Mouse (Mus musculus): ENCODE results near the gene Fastkd2. TPM values are rescaled to one million over a fixed set of nuclear protein-coding genes. Genes with fewer than 3 reads are reported as not detected.

Gene Fastkd2
- polyA plus RNA-seq, 1 experiment from 2014 or later: 57.5 TPM

- Histone ChIP-seq H3K27me3 (replicated peaks; ENCODE audit: control insufficient read depth, insufficient read depth, low read length) (no peaks in the 10 kb centered on the region), H3K9me3 (ENCODE audit: control insufficient read depth, low read length) (no peaks in the 10 kb centered on the region), H3K4me1 (ENCODE audit: control insufficient read depth, insufficient read depth, low read length) (peaks cover 20% of the 10 kb centered on the region), H3K4me3 (ENCODE audit: low read depth, low read length) (no peak overlapping the region), H3K27ac (replicated peaks; ENCODE audit: low read depth, low read length) (peak overlapping the region; percentile 41; the same call in 1 of the 2 replicates), H3K36me3 (ENCODE audit: control insufficient read depth, insufficient read depth, low read length) (no peaks in the 10 kb centered on the region), H3K4me2 (ENCODE audit: low read depth, low read length) (no peak overlapping the region), H3K9ac (ENCODE audit: low read depth, low read length) (no peak overlapping the region)
- DNase-seq (ENCODE audit: low spot score) (no peak), ATAC-seq (ENCODE audit: low read depth) (no peak)
- 53% methylated on average over 7 of the region's 7 CpGs for WGBS
These were observed 33.5 kb downstream of the Fastkd2 start for GRCm38 (mm10) chr1:63763881-63764386.

- WGBS: 85% methylated on average over 7 of the region's 7 CpGs
- H3K9me3 ChIP-seq (ENCODE audit: control insufficient read depth, low read length): no peaks in the 10 kb centered on the region
- no peak overlapping the region for H3K27ac ChIP-seq (replicated peaks; ENCODE audit: low read depth, low read length)
- no peak overlapping the region for H3K9ac ChIP-seq (ENCODE audit: low read depth, low read length)
- no peak for ATAC-seq (ENCODE audit: low read depth)
- H3K4me3 ChIP-seq (ENCODE audit: low read depth, low read length): no peak overlapping the region
- H3K4me1 ChIP-seq (ENCODE audit: control insufficient read depth, insufficient read depth, low read length): peaks cover 22% of the 10 kb centered on the region
- DNase-seq (ENCODE audit: low spot score): no peak
- no peaks in the 10 kb centered on the region for H3K36me3 ChIP-seq (ENCODE audit: control insufficient read depth, insufficient read depth, low read length)
- no peaks in the 10 kb centered on the region for H3K27me3 ChIP-seq (replicated peaks; ENCODE audit: control insufficient read depth, insufficient read depth, low read length)
- H3K4me2 ChIP-seq (ENCODE audit: low read depth, low read length): no peak overlapping the region
These were observed 34.0 kb downstream of the Fastkd2 start for GRCm38 (mm10) chr1:63764395-63764794.

GRCm38 (mm10) chr1:63768112-63768511 lies 37.7 kb downstream of the Fastkd2 start:
- peak; percentile 94 for DNase-seq (ENCODE audit: low spot score)
- Histone ChIP-seq H3K4me1 (ENCODE audit: control insufficient read depth, insufficient read depth, low read length) (peaks cover 27% of the 10 kb centered on the region), H3K9me3 (ENCODE audit: control insufficient read depth, low read length) (no peaks in the 10 kb centered on the region), H3K27ac (replicated peaks; ENCODE audit: low read depth, low read length) (peak overlapping the region; percentile 76), H3K9ac (ENCODE audit: low read depth, low read length) (no peak overlapping the region), H3K36me3 (ENCODE audit: control insufficient read depth, insufficient read depth, low read length) (no peaks in the 10 kb centered on the region), H3K4me2 (ENCODE audit: low read depth, low read length) (peak overlapping the region; percentile 7; the same call in 1 of the 2 replicates), H3K4me3 (ENCODE audit: low read depth, low read length) (no peak overlapping the region), H3K27me3 (replicated peaks; ENCODE audit: control insufficient read depth, insufficient read depth, low read length) (no peaks in the 10 kb centered on the region)
- WGBS: 29% methylated on average over 8 of the region's 8 CpGs
- ATAC-seq (ENCODE audit: low read depth): peak; percentile 87

GRCm38 (mm10) chr1:63769167-63769566 lies 38.8 kb downstream of the Fastkd2 start, which contains the start of gene 4933402D24Rik:
Gene 4933402D24Rik (minus strand): TSS chr1:63769267.
- no peak for ATAC-seq (ENCODE audit: low read depth)
- H3K27ac ChIP-seq (replicated peaks; ENCODE audit: low read depth, low read length): peak within 1 kb of the TSS; percentile 62
- no peaks in the 10 kb centered on the region for H3K27me3 ChIP-seq (replicated peaks; ENCODE audit: control insufficient read depth, insufficient read depth, low read length)
- 57% methylated on average over 5 of the region's 5 CpGs for WGBS
- no peak within 1 kb of the TSS for H3K9ac ChIP-seq (ENCODE audit: low read depth, low read length)
- peaks cover 22% of the 10 kb centered on the region for H3K4me1 ChIP-seq (ENCODE audit: control insufficient read depth, insufficient read depth, low read length)
- H3K4me2 ChIP-seq (ENCODE audit: low read depth, low read length): peak within 1 kb of the TSS; percentile 7; the same call in 1 of the 2 replicates
- H3K4me3 ChIP-seq (ENCODE audit: low read depth, low read length): no peak within 1 kb of the TSS
- DNase-seq (ENCODE audit: low spot score): no peak
- H3K9me3 ChIP-seq (ENCODE audit: control insufficient read depth, low read length): no peaks in the 10 kb centered on the region
- no peaks in the 10 kb centered on the region for H3K36me3 ChIP-seq (ENCODE audit: control insufficient read depth, insufficient read depth, low read length)

- H3K36me3 ChIP-seq (ENCODE audit: control insufficient read depth, insufficient read depth, low read length): no peaks in the 10 kb centered on the region
- H3K4me1 ChIP-seq (ENCODE audit: control insufficient read depth, insufficient read depth, low read length): peaks cover 22% of the 10 kb centered on the region
- no peak overlapping the region for H3K9ac ChIP-seq (ENCODE audit: low read depth, low read length)
- H3K9me3 ChIP-seq (ENCODE audit: control insufficient read depth, low read length): no peaks in the 10 kb centered on the region
- H3K27ac ChIP-seq (replicated peaks; ENCODE audit: low read depth, low read length): no peak overlapping the region
- no peak overlapping the region for H3K4me2 ChIP-seq (ENCODE audit: low read depth, low read length)
- WGBS: 69% methylated on average over 7 of the region's 7 CpGs
- H3K27me3 ChIP-seq (replicated peaks; ENCODE audit: control insufficient read depth, insufficient read depth, low read length): no peaks in the 10 kb centered on the region
- H3K4me3 ChIP-seq (ENCODE audit: low read depth, low read length): no peak overlapping the region
- DNase-seq (ENCODE audit: low spot score): peak; percentile 75
- ATAC-seq (ENCODE audit: low read depth): no peak
These were observed 39.9 kb downstream of the Fastkd2 start for GRCm38 (mm10) chr1:63770309-63770708.

GRCm38 (mm10) chr1:63776396-63776795 lies 46.0 kb downstream of the Fastkd2 start:
- 42% methylated on average over 1 of the region's 1 CpGs for WGBS
- DNase-seq (ENCODE audit: low spot score): peak; percentile 29
- Histone ChIP-seq H3K4me2 (ENCODE audit: low read depth, low read length) (no peak overlapping the region), H3K9ac (ENCODE audit: low read depth, low read length) (no peak overlapping the region), H3K4me1 (ENCODE audit: control insufficient read depth, insufficient read depth, low read length) (no peaks in the 10 kb centered on the region), H3K36me3 (ENCODE audit: control insufficient read depth, insufficient read depth, low read length) (no peaks in the 10 kb centered on the region), H3K27ac (replicated peaks; ENCODE audit: low read depth, low read length) (no peak overlapping the region), H3K27me3 (replicated peaks; ENCODE audit: control insufficient read depth, insufficient read depth, low read length) (no peaks in the 10 kb centered on the region), H3K4me3 (ENCODE audit: low read depth, low read length) (no peak overlapping the region), H3K9me3 (ENCODE audit: control insufficient read depth, low read length) (no peaks in the 10 kb centered on the region)
- peak; percentile 30; the same call in 1 of the 2 replicates for ATAC-seq (ENCODE audit: low read depth)

GRCm38 (mm10) chr1:63776902-63777630 lies 46.7 kb downstream of the Fastkd2 start:
- H3K9me3 ChIP-seq (ENCODE audit: control insufficient read depth, low read length): no peaks in the 10 kb centered on the region
- H3K4me2 ChIP-seq (ENCODE audit: low read depth, low read length): no peak overlapping the region
- no peak overlapping the region for H3K9ac ChIP-seq (ENCODE audit: low read depth, low read length)
- no peaks in the 10 kb centered on the region for H3K36me3 ChIP-seq (ENCODE audit: control insufficient read depth, insufficient read depth, low read length)
- ATAC-seq (ENCODE audit: low read depth) (no peak), DNase-seq (ENCODE audit: low spot score) (peak; percentile 29)
- H3K4me1 ChIP-seq (ENCODE audit: control insufficient read depth, insufficient read depth, low read length): no peaks in the 10 kb centered on the region
- H3K4me3 ChIP-seq (ENCODE audit: low read depth, low read length): no peak overlapping the region
- H3K27me3 ChIP-seq (replicated peaks; ENCODE audit: control insufficient read depth, insufficient read depth, low read length): no peaks in the 10 kb centered on the region
- H3K27ac ChIP-seq (replicated peaks; ENCODE audit: low read depth, low read length): no peak overlapping the region
- WGBS: 23% methylated on average over 4 of the region's 4 CpGs

- no peaks in the 10 kb centered on the region for H3K36me3 ChIP-seq (ENCODE audit: control insufficient read depth, insufficient read depth, low read length)
- no peak overlapping the region for H3K27ac ChIP-seq (replicated peaks; ENCODE audit: low read depth, low read length)
- no peak overlapping the region for H3K4me3 ChIP-seq (ENCODE audit: low read depth, low read length)
- H3K9me3 ChIP-seq (ENCODE audit: control insufficient read depth, low read length): no peaks in the 10 kb centered on the region
- DNase-seq (ENCODE audit: low spot score): no peak
- no peak overlapping the region for H3K9ac ChIP-seq (ENCODE audit: low read depth, low read length)
- H3K27me3 ChIP-seq (replicated peaks; ENCODE audit: control insufficient read depth, insufficient read depth, low read length): no peaks in the 10 kb centered on the region
- H3K4me1 ChIP-seq (ENCODE audit: control insufficient read depth, insufficient read depth, low read length): no peaks in the 10 kb centered on the region
- no peak for ATAC-seq (ENCODE audit: low read depth)
- no peak overlapping the region for H3K4me2 ChIP-seq (ENCODE audit: low read depth, low read length)
These were observed 63.9 kb downstream of the Fastkd2 start for GRCm38 (mm10) chr1:63794326-63794725.
